Mouse (Mus musculus): Measurements from ENCODE around the gene Thrap3. TPM values are rescaled to one million over a fixed set of nuclear protein-coding genes. Genes with fewer than 3 reads are reported as not detected.

The Thrap3 gene
- total RNA-seq, 2 experiments from 2014 or later: 142 to 149 TPM

Other genes starting within 250 kb of the Thrap3 start
- 1 to 10 TPM; 3.3 to 4.2 TPM for gene Csf3r, start 178.2 kb downstream of the Thrap3 start, total RNA-seq (2021)
- 10 to 100 TPM; 46.6 to 47.9 TPM for gene Mrps15, start 155.8 kb downstream of the Thrap3 start, total RNA-seq (2021)
- gene Oscp1, start 144.2 kb downstream of the Thrap3 start, total RNA-seq (2021): 10 to 100 TPM; 45.5 to 49.0 TPM
- gene Lsm10, start 106.1 kb downstream of the Thrap3 start, total RNA-seq (2021): 10 to 100 TPM; 12.9 to 13.1 TPM
- gene Stk40, start 98.8 kb downstream of the Thrap3 start, total RNA-seq (2021): 10 to 100 TPM; 20.8 to 21.3 TPM
- gene Eva1b, start 55.0 kb downstream of the Thrap3 start, total RNA-seq (2021): 1 to 10 TPM; 6.5 to 6.7 TPM
- gene Sh3d21, start 39.3 kb downstream of the Thrap3 start, total RNA-seq (2021): 1 to 10 TPM; 1.2 to 1.8 TPM
- gene Map7d1, start 53.6 kb upstream of the Thrap3 start, total RNA-seq (2021): 100 to 1,000 TPM; 222 to 233 TPM
- gene Trappc3, start 59.6 kb upstream of the Thrap3 start, total RNA-seq (2021): 10 to 100 TPM; 83.9 to 88.2 TPM
- 1 to 10 TPM; 1.9 to 8.4 TPM for gene Col8a2, start 84.0 kb upstream of the Thrap3 start, total RNA-seq (2021)
- gene Adprhl2, start 118.9 kb upstream of the Thrap3 start, total RNA-seq (2021): 10 to 100 TPM; 25.8 to 26.1 TPM
- 1 to 10 TPM; 1.9 to 2.2 TPM for gene Tekt2, start 122.9 kb upstream of the Thrap3 start, total RNA-seq (2021)
- gene Ago3, start 226.8 kb upstream of the Thrap3 start, total RNA-seq (2021): 10 to 100 TPM; 35.7 to 37.6 TPM